Mouse (Mus musculus) olfactory bulb, adult 2 months (tissue): Measurements from ENCODE around the gene Ntn5. TPM values are rescaled to one million over a fixed set of nuclear protein-coding genes. Genes with fewer than 3 reads are reported as not detected.

Experiments used
- H3K27ac ChIP-seq: fragments of 200-500 bp; 2 replicates; pipeline ENCODE4 v1.5.1; 2012; ENCODE audit warnings: low read depth, low read length; ENCODE audit not compliant: insufficient read depth
- H3K4me1 ChIP-seq: fragments of 200-500 bp; 2 replicates; pipeline ENCODE4 v1.6.1; 2012; ENCODE audit warnings: low read length; ENCODE audit not compliant: control insufficient read depth, insufficient read depth
- H3K4me3 ChIP-seq: fragments of 200-500 bp; 2 replicates; pipeline ENCODE4 v1.5.1; 2012; ENCODE audit warnings: mild to moderate bottlenecking, low read depth, low read length, moderate library complexity; ENCODE audit not compliant: insufficient read depth
- CTCF ChIP-seq: fragments of 200-500 bp; IDR thresholded peaks from 2 replicates; pipeline ENCODE4 v1.5.1; 2012; ENCODE audit warnings: low read depth, mild to moderate bottlenecking, low read length, moderate library complexity; ENCODE audit not compliant: insufficient read depth
- POLR2A ChIP-seq: fragments of 200-500 bp; IDR thresholded peaks from 2 replicates; pipeline ENCODE4 v1.6.1; 2012; ENCODE audit warnings: mild to moderate bottlenecking, low read depth, low read length, moderate library complexity; ENCODE audit not compliant: insufficient read depth
- WGBS: fragments of 180-500 bp; shearing (Covaris S2); methylation state at CpG from one replicate; pipeline ENCODE4 v1.1.7; 2018; 5-methylcytosine and 5-hydroxymethylcytosine counted together
- polyA plus RNA-seq: library from polyadenylated mRNA; stranded (reverse); fragments of >200 nt; gene quantifications from 2 replicates; pipeline ENCODE4 v1.2.4, GENCODE M21; 2012; ENCODE audit warnings: low replicate concordance; ENCODE audit not compliant: missing spikeins, insufficient read depth, insufficient read length

Gene Ntn5
- polyA plus RNA-seq, 1 experiment = not detected

DNA sequence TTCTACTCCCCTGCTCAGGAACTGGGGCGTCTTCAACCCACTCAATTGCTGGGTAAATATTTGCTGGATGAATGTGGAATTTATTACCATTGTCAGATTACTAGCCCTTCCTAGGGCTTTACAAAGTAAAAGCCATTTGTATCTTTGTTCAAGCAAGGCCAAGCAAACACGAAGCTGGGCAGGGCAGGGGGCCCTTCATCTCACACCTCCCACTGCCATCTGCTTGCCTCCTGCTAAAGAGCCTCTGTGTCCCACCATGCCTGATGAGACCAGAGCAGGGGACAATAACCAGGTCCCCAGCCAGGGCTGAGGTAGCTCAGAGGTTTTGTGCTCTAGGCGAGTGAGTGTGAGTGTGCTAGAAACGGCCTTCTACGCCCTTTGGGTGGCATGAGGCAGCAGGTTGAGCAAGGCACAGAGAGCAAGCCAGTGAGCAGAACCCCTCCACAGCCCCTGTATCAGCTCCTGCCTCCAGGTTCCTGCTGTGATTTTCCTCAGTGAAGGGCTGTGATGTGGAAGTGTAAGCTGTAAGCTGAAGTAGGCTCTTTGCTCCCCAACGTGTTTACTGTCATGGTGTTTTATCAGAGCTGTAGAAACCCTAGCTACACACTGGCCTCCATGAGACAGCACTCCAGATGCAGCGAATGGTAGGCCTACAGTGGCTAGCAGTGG lies 6.1 kb upstream of the Ntn5 start:
- TF ChIP-seq POLR2A (no peak), CTCF (no peak)
- Histone ChIP-seq H3K4me3 (no peak overlapping the region), H3K4me1 (peaks cover 4% of the 10 kb centered on the region), H3K27ac (no peak overlapping the region)
- 90% methylated on average over 7 of the region's 7 CpGs for WGBS

DNA sequence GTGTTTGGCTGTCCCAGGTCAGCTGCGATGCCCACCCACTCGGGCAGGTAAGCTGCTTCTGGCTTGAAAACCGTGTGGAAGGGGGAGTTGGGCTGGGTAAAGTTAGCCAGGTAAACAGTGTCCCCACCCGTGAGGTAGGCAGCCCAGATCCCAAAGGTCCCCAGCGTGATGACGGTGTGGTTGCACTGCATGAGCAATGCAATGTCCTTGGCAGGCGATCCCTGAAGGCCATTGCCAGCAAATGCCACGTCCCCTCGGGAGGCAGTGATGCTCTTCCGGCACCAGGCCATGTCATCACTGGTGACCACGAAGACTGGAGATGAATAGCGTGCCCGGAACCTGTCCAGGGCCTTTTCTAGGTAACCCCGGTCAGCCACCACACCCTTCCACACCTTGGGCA lies 5.3 kb upstream of the Ntn5 start:
- no peak for TF ChIP-seq CTCF
- WGBS = 93% methylated on average over 14 of the region's 14 CpGs
- H3K27ac ChIP-seq = no peak overlapping the region
- no peak overlapping the region for H3K4me3 ChIP-seq
- H3K4me1 ChIP-seq = peaks cover 7% of the 10 kb centered on the region

DNA sequence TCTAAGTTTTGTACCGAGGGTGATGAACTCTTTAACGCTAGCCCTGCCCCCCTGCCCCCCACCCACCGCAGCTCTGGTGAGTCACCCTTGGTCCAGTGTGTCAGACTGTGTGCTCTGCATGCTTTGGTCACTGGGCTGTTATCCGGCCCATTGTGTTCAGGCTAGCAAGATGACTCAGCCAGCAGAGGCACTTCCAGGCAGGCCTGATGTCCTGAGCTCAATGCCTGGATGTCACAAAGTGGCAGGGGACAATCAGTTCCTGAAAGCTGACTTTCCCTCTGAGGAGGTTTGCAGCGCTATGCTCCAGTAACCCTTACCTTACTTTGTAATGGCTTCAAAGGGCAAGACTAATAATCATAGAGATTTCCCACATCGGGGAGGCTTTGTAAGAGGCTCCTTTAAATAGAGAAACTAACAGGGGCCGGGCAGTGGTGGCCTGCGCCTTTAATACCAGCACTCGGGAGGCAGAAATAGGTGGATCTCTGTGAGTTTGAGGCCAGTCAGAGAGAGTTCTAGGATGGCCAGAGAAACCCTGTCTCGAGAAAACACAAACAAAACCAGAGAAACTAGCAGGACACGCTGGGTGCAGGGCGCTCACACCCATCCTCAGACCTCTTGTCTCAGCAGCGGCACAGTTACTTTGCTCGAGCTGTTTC lies 3.7 kb upstream of the Ntn5 start:
- WGBS = 73% methylated on average over 14 of the region's 14 CpGs
- Histone ChIP-seq H3K27ac (no peak overlapping the region), H3K4me1 (peaks cover 7% of the 10 kb centered on the region), H3K4me3 (no peak overlapping the region)
- TF ChIP-seq POLR2A = no peak
- no peak for TF ChIP-seq CTCF

DNA sequence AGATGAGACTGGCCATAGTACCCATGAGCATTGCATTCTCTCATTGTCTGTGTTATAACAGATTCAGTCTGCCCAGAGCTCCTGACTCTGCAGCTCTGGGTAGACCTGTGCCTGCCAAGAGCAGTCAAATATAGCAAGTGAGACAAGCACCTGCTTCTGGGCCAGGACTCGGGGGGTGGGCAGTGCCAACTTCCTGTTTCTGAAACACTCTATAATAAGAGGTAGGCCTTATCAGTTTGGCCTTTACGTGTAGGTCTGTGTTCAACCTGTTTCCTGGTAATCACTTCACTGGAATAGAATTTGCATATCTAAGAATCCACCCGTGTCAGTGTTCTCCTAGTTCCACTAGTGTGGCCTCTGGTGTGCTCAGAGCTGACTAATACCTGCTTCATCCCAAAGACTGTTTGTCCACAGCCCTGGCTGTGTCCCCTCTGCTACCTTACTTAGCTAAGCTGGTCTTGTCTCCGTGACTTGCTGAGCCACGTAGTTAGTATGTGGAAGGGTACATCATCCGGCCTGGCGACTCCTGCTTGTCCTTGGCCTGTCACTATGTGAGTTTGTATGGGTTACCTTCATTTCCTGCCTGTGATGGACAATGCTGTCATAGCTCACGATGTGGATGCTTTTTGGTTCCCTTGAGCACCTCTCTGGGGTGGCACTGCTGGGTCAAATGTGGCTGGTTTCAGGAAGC lies 2.6 kb upstream of the Ntn5 start:
- Histone ChIP-seq H3K27ac (no peak overlapping the region), H3K4me1 (peaks cover 7% of the 10 kb centered on the region), H3K4me3 (no peak overlapping the region)
- WGBS = 88% methylated on average over 8 of the region's 8 CpGs
- TF ChIP-seq CTCF (no peak), POLR2A (no peak)

DNA sequence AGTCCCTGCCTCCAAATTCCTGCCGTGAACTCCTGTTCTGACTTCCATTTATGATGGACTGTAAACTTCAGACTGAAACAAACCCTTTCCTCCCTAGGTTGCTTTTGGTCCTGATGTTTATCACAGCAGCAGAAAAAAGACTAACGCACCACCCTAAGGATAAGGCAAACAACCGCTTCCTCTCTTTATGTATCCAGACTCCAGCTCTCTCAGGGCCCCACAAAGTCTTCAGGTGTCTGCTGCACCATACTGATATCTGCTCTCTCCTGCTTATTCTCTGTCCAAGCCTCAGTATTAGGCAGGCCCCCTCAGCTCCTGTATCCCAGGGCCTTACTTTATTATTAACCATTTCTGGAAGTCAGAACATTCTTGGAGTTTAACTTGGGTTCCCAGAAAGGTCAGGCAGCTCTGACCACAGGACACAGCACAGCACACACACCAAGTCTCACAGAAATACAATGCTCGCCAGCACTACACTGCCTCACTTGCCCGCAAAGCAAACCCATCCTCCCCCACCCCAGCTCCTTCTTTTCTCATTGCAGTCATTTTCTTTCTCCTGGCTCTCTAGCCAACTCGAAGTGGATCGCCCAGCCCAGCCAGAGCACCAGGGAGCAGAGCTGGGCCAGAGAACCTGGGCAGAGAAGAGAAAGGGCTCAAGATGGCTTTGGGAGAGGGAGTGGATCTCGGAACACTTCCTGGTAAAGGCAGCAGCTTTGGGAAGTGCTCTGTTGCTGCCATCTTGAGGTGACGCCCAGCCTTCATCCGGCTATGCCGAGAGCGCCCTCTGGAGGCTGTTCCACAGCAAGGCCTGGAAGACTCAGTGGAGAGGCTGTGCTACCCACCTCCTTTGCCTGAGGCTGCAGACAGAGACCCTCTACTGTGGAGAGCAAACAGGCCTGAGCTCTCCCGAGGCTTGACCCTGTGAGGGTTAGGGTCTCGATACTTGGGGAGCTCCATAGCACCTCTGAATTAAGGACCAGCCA lies 1.4 kb upstream of the Ntn5 start:
- WGBS = 29% methylated on average over 14 of the region's 14 CpGs
- TF ChIP-seq CTCF (peak; percentile 94), POLR2A (no peak)
- Histone ChIP-seq H3K27ac (peak overlapping the region; percentile 64; the same call in 1 of the 2 replicates), H3K4me3 (peak overlapping the region; percentile 38), H3K4me1 (peaks cover 7% of the 10 kb centered on the region)

DNA sequence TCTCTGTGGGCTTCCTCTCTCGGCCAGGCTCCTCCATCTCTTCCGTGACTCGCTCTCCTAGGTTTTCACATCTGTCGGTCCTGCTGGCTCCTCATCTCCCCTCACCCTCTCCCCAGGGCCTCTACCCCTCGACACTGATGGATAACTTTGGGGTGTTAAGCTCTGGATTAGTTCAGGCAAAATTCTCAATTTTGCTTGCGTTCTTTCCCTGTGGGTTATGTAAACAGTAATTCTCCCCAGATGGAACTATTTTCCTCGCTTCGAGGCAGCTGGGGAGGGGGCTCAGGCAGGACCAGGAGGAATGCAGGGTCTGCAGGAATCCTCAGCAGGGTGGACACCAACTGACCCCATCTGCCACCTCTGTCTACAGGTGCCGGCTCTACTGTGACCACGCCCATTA lies 2.0 kb downstream of the Ntn5 start:
- 74% methylated on average over 10 of the region's 10 CpGs for WGBS
- Histone ChIP-seq H3K4me3 (no peak overlapping the region), H3K27ac (no peak overlapping the region), H3K4me1 (peaks cover 17% of the 10 kb centered on the region)
- no peak for TF ChIP-seq CTCF
- TF ChIP-seq POLR2A = no peak

DNA sequence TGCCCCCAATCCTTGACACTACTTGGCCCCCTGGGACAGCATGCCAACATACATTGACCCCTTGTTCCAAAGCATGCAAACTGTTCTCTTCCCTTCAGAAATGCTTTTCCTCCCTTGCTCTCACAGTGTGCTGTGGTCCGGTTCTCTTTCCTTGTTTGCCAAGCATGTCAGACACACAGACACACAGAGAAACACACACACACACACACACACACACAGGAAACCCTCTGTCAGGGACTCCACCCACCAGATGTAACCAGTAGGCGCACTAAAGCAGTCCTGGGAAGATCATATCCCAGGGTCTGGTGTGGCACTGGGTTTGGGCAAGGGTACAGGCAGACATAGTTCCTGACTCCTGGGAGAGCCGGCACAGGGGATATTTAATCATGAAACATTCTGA lies 3.0 kb downstream of the Ntn5 start:
- 83% methylated on average over 3 of the region's 3 CpGs for WGBS
- H3K4me1 ChIP-seq = peaks cover 20% of the 10 kb centered on the region
- no peak overlapping the region for H3K27ac ChIP-seq
- H3K4me3 ChIP-seq = no peak overlapping the region
- no peak for TF ChIP-seq CTCF
- TF ChIP-seq POLR2A = no peak

DNA sequence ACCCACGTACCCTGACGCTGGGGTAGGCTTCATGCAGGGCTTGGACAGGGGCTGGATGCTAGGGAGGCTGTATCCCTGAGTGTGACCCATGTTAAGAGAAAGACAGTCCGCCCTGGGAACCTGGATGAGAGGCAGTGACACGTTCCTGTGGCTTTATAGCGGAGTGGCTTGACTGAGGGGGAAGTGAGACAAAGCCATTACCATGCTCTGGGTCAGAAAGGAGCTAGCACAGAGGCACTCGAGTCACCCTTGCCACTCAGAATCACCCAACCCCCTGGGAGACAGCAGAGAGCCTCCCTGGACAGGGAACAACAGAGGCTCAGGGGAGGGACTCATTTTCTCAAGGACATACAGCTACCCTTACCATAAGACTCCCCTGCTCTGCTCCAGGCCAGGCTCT lies 5.3 kb downstream of the Ntn5 start:
- Histone ChIP-seq H3K4me1 (peaks cover 13% of the 10 kb centered on the region), H3K4me3 (no peak overlapping the region), H3K27ac (no peak overlapping the region)
- 79% methylated on average over 6 of the region's 6 CpGs for WGBS
- no peak for TF ChIP-seq CTCF
- no peak for TF ChIP-seq POLR2A

DNA sequence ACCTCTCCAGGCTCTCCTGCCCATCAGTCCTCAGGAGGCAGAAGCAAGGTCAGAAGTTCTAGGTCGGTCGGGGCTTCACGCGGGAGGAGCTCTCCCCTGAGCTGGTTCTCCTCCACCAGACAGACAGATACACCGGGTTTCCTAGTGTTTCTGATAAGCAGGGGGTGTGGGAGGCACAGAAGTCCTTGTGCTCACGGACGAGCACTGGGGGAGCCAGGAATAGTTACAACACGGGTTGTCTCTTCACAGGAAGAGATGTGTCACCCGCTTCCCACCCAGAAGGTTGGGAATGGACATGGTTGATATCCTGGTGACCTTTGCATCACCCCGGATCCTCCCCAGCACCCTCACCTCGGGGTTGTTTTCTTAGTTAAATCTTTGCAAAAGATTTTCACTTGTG lies 6.0 kb downstream of the Ntn5 start:
- Histone ChIP-seq H3K4me1 (peaks cover 15% of the 10 kb centered on the region), H3K4me3 (no peak overlapping the region), H3K27ac (no peak overlapping the region)
- WGBS = 38% methylated on average over 11 of the region's 11 CpGs
- TF ChIP-seq POLR2A (no peak), CTCF (no peak)
